Mouse (Mus musculus): Measurements from ENCODE around the gene Myog. TPM values are rescaled to one million over a fixed set of nuclear protein-coding genes. Genes with fewer than 3 reads are reported as not detected.
A peak's percentile ranks its signal among the peaks of the same experiment; 100 is the strongest.

Gene Myog
- polyA plus RNA-seq, 1 experiment, result 1.3 TPM

DNA sequence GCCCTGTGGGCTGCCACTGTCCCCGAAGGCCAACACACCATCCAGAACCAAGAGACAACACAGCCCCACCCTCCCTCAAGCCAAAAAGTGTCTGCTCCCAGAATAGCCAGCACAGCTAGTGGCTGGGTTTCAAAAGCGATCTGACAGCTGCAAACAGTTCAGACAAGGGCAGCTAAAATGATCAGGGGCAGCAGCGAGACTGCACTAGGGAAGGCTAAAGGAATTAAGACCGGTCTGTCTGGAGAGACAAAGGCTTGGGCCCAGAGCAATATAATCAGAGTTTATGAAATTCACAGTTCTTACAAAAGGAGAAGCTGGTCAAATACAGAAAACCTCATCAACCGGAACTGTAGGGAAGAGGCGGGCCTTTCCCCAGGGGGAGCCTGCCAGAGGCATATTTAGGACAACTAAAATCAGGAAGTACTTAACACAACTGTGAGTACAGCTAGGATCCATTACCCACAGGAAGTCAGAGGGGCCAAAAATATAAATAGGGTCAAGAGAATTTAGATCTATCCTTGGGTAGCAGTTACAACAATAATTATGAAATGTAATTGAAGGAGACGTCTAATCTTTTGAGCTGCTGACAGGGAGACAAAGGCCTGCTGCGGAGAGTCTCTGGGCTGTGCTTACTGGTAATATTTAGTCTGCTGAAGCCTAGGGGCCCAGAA lies 12.9 kb downstream of the Myog start:
- TF ChIP-seq CTCF (IDR thresholded peaks at IDR 0.05; ENCODE audit: borderline replicate concordance, extremely low read depth, insufficient read depth, insufficient read length), result no peak
- no peak for TF ChIP-seq POLR2A (IDR thresholded peaks at IDR 0.05; ENCODE audit: borderline replicate concordance, extremely low read depth, insufficient read depth, insufficient read length, poor library complexity, severe bottlenecking)

DNA sequence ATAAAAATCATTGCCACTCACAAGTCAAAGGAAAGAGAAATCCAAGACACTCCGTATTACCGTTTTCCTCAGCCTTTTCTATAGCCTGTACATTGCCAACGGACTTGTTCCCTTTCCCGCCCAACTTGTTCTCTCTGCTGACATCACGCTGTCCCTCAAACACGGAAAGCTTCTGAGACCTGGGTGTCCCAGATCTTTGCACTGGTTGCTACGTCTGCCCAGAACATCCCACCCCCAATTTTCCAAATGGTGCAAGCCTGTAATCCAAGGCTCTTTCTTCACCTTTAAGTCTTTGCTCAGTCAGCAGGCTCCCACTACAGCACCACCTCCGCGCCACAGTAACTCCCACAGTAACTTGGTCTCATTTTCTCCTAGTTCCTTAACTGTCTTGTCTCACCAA lies 15.2 kb downstream of the Myog start:
- DNase-seq (ENCODE audit: low read depth), result no peak
- no peak for TF ChIP-seq POLR2A (IDR thresholded peaks at IDR 0.05; ENCODE audit: borderline replicate concordance, extremely low read depth, insufficient read depth, insufficient read length, poor library complexity, severe bottlenecking)
- TF ChIP-seq CTCF (IDR thresholded peaks at IDR 0.05; ENCODE audit: borderline replicate concordance, extremely low read depth, insufficient read depth, insufficient read length), result no peak

More for the DNA sequence above, 12.9 kb downstream of the Myog start:
- DNase-seq (ENCODE audit: low read depth), result peak; percentile 64

DNA sequence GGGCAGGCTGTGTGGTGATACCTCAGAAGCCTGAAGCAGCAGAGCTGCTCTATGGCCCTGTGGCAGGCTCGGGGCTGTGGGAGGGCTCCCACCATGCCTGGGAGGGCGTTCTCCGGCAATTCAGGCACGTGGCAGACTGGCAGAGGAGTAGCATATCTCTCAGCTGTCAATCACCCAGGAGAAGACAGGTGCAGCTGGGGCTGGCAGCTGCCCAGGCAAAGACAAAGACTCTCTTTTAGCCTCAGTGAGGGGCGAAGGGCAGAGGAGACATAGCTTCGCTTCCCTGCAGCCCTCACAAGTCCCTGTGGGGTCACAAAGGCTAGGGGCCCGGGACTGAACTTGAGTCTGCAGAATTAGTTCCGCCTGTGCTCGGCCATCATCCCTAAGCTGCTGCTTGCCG lies 17.6 kb downstream of the Myog start:
- TF ChIP-seq CTCF (IDR thresholded peaks at IDR 0.05; ENCODE audit: borderline replicate concordance, extremely low read depth, insufficient read depth, insufficient read length), result no peak
- no peak for TF ChIP-seq POLR2A (IDR thresholded peaks at IDR 0.05; ENCODE audit: borderline replicate concordance, extremely low read depth, insufficient read depth, insufficient read length, poor library complexity, severe bottlenecking)

DNA sequence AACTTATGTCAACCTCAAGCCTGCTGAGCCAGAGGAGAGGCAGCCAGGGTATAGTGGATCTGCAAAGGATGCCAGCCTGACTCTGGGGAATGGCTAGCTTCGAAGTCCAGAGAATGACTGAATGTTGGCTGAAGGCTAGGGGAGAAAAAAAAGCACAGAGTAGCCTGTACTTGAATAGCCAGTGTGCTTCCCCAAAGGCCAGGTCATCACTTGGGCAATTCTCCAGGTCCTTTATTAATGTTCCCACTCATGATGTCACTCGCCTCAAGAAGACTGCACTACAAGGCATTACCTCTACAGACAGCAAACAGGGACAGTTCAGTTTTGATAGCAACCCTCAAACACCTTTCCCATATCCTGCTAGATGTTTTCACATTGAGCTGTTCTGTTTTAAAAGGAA lies 20.5 kb downstream of the Myog start:
- TF ChIP-seq POLR2A (IDR thresholded peaks at IDR 0.05; ENCODE audit: borderline replicate concordance, extremely low read depth, insufficient read depth, insufficient read length, poor library complexity, severe bottlenecking), result no peak
- no peak for DNase-seq (ENCODE audit: low read depth)

More for the DNA sequence above, 17.6 kb downstream of the Myog start:
- peak; percentile 43 for DNase-seq (ENCODE audit: low read depth)

DNA sequence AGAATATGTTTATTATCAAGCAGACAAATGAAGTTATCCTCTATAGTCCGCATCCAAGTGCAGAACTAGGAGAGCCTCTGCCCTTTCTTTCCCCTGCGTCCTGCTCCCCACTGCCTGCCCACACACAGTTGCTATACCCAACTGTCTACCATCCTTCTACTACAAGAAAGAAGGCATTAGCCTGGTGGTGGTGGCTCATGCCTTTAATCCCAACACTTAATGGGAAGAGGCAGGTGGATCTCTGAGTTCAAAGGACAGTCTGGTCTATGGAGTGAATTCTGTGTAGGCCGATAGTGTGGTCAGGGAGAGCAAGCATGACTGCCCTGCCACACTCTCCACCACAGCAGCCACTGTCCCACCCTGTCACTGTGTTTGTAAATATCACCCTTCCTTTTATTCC lies 20.9 kb downstream of the Myog start:
- no peak for DNase-seq (ENCODE audit: low read depth)
- TF ChIP-seq CTCF (IDR thresholded peaks at IDR 0.05; ENCODE audit: borderline replicate concordance, extremely low read depth, insufficient read depth, insufficient read length) (no peak), POLR2A (IDR thresholded peaks at IDR 0.05; ENCODE audit: borderline replicate concordance, extremely low read depth, insufficient read depth, insufficient read length, poor library complexity, severe bottlenecking) (no peak)

DNA sequence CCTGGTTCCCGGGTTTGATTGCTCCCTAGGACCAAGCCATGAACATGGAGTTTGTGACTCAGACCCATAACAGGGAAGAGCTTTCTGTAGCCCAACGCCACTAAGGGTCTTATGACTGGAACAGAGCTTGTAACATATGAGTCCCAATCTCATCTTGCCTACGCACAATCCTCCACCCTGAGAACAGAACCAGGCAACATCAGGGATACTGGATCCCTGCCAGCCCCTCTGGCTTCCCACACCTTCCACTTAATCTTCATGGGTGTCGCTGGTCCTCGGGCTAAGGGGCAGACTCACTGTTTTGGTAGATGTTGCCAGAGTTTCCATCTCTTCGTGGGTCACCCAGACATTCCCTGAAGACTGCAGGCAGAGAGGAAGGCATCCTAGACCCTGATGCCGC lies 22.0 kb downstream of the Myog start:
- no peak for TF ChIP-seq CTCF (IDR thresholded peaks at IDR 0.05; ENCODE audit: borderline replicate concordance, extremely low read depth, insufficient read depth, insufficient read length)
- TF ChIP-seq POLR2A (IDR thresholded peaks at IDR 0.05; ENCODE audit: borderline replicate concordance, extremely low read depth, insufficient read depth, insufficient read length, poor library complexity, severe bottlenecking), result no peak
- no peak for DNase-seq (ENCODE audit: low read depth)

DNA sequence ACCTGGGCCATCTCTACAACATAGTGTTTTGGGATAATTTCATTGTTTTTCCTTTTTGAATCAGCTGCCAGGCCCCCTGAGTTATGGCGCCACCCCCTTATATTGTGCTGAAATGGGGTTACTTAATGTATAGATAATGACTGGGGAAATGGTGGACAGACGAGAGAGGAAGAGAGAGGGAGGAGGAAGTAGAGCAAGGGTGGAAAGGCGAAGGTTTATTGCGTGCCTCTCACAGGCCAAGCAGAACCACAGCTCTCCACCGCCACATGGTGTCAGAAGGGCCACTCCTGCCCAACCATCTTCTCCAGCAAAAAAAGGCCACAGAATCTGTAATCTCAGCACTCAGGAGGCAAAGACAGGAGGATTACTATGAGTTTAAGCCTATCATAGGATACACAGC lies 25.4 kb downstream of the Myog start:
- TF ChIP-seq POLR2A (IDR thresholded peaks at IDR 0.05; ENCODE audit: borderline replicate concordance, extremely low read depth, insufficient read depth, insufficient read length, poor library complexity, severe bottlenecking), result no peak
- no peak for TF ChIP-seq CTCF (IDR thresholded peaks at IDR 0.05; ENCODE audit: borderline replicate concordance, extremely low read depth, insufficient read depth, insufficient read length)

DNA sequence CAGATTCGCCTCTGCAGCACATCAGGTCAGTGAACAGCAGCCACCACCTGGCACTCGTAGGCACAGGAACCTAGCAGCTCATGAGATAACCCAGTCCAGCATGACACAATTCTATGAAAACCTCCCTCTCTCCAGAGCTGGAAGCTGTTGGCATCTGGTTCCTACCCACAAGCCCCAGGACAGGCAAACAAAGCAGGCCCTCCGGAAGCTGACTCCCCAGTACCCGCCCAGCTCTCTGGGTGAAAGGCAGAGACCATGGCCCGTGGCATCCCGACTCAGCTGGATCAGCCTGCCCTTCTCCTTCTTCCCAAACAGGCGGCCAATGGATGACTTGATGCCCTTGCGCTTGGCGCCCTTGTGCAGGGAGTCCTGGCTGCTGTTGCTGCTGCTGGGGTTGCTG lies 26.6 kb downstream of the Myog start:
- no peak for DNase-seq (ENCODE audit: low read depth)
- TF ChIP-seq POLR2A (IDR thresholded peaks at IDR 0.05; ENCODE audit: borderline replicate concordance, extremely low read depth, insufficient read depth, insufficient read length, poor library complexity, severe bottlenecking) (no peak), CTCF (IDR thresholded peaks at IDR 0.05; ENCODE audit: borderline replicate concordance, extremely low read depth, insufficient read depth, insufficient read length) (no peak)

More for the DNA sequence above, 25.4 kb downstream of the Myog start:
- DNase-seq (ENCODE audit: low read depth), result no peak

DNA sequence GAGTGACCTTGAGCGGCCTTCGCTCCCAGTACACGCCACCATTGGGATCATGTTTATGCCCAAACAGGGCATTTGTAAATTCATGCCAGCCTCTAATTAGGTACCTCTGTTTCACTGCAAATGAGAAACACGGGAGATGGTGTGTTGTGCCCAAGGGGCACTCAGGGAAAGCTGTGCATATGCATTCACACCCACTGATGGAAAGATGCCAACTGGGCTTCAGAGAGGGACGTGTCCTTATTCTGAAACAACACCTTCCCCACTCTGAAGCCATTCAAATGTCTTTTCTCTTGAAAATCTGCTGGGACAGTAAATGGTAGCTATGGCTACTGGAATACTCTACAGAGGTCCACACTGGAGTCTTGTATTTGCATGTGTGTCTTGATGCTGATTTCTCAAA lies 28.5 kb downstream of the Myog start:
- peak; percentile 78 for DNase-seq (ENCODE audit: low read depth)
- TF ChIP-seq CTCF (IDR thresholded peaks at IDR 0.05; ENCODE audit: borderline replicate concordance, extremely low read depth, insufficient read depth, insufficient read length), result no peak
- TF ChIP-seq POLR2A (IDR thresholded peaks at IDR 0.05; ENCODE audit: borderline replicate concordance, extremely low read depth, insufficient read depth, insufficient read length, poor library complexity, severe bottlenecking), result no peak

DNA sequence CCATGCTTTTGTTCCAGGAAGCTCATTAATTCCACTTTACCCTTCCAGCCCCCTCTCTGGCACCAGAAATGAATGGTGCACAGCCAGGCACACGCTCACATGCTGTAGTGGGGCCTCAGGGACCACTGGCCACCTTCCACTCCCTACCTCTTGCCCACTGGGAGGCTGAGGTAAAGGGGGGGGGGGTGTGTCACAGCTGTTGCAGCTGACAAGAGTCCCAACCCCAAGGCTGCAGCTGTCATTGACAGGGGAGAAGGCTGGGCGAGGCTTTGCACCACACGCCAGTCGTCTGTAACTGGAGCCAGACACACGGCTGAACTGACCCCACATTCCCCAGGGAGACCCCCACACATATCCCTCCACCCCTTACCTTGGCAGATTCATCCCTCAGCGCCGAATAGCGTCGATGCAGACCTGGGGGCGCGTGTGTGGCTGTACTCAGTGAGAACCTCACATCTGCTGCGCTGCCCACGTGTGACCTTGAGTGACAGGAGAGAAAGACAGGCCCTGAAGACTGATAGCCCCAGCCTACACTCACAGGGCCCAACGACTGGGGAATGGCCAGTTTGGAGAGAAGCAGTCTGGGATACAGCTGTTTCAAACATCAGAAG lies 31.0 kb downstream of the Myog start:
- TF ChIP-seq CTCF (IDR thresholded peaks at IDR 0.05; ENCODE audit: borderline replicate concordance, extremely low read depth, insufficient read depth, insufficient read length) (no peak), POLR2A (IDR thresholded peaks at IDR 0.05; ENCODE audit: borderline replicate concordance, extremely low read depth, insufficient read depth, insufficient read length, poor library complexity, severe bottlenecking) (no peak)
- DNase-seq (ENCODE audit: low read depth), result peak; percentile 59

DNA sequence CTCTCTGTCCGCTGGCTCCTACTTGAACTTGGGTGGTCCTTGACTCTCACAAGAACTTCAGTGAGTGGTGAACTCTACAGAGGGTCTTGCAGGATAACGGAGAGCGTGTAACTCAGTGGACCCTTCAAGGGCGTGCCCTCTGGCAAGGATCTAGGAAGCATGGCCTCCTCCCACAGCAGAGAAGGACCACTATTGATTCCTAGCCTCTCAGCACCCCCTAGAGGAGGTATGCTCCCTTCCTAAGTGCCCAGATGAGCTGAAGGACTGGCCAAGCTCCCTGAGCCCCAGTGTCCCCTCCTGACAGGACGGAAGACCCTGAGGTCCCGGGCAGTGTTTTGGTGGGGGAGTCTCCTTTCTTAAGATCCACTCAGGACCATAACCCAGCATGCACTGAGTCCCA lies 32.8 kb downstream of the Myog start:
- DNase-seq (ENCODE audit: low read depth), result no peak
- TF ChIP-seq CTCF (IDR thresholded peaks at IDR 0.05; ENCODE audit: borderline replicate concordance, extremely low read depth, insufficient read depth, insufficient read length) (peak; percentile 14; the same call in 1 of the 2 replicates), POLR2A (IDR thresholded peaks at IDR 0.05; ENCODE audit: borderline replicate concordance, extremely low read depth, insufficient read depth, insufficient read length, poor library complexity, severe bottlenecking) (no peak)

DNA sequence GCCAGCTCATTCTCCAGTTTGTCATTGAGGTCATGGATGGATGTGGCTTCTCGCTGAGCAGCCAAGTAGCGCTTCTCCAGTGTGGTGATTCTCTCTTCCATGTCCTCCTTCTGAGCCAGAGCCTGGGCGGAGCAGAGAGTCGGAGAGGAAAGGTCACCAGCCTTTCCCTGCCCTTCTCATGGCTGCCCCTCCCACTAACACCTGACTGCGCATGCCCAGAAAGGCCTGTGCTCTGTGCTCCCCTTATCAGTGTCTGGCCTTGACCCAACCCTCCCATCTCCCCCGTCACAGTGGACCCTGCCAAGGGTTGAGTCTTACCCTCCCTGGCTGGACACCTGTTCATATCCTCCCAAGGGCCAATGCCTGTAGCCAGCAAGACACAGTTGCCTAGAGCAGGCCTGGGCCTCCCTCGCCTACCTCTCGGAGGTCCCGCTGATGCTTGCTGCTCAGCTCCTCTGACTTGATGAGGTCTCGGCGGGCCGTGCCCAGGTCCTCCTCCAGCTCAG lies 37.1 kb downstream of the Myog start:
- DNase-seq (ENCODE audit: low read depth), result no peak
- TF ChIP-seq CTCF (IDR thresholded peaks at IDR 0.05; ENCODE audit: borderline replicate concordance, extremely low read depth, insufficient read depth, insufficient read length) (no peak), POLR2A (IDR thresholded peaks at IDR 0.05; ENCODE audit: borderline replicate concordance, extremely low read depth, insufficient read depth, insufficient read length, poor library complexity, severe bottlenecking) (no peak)
